Mouse (Mus musculus) brain, embryonic 14.5 days (tissue): ENCODE results near the gene Gabpb1.

ENCODE experiments used
- CTCF ChIP-seq: fragments of 200-500 bp; IDR thresholded peaks from 2 replicates; pipeline ENCODE4 v1.5.1; 2012; ENCODE audit warnings: inconsistent platforms, mild to moderate bottlenecking, moderate library complexity, borderline replicate concordance; ENCODE audit not compliant: insufficient read depth, insufficient read length; ENCODE audit errors: extremely low read depth
- POLR2A ChIP-seq: fragments of 200-500 bp; IDR thresholded peaks from 2 replicates; pipeline ENCODE4 v1.6.1; 2012; ENCODE audit warnings: mild to moderate bottlenecking, inconsistent platforms, borderline replicate concordance; ENCODE audit not compliant: poor library complexity, insufficient read depth, insufficient read length, severe bottlenecking; ENCODE audit errors: extremely low read depth

DNA sequence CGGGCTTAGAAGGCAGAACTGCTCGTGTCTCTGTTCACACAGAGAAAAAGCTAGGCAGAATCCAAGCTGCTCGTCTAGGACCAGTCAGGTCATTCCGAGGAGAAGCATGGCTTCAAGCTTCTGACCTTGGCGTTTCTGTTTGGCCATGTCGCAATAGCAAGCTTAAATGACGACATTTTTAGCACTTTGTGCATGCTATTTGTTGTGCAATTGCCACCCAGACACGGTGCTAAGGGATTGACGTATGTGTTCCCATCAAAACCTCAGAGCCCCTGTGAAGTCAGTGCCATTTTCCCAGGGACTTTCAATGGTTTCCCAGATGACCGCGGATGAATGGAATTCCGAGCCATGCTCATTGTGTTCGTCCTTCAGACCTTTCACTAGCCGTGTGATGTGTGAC, 75.6 kb downstream of the Gabpb1 start:
- TF ChIP-seq POLR2A (no peak), CTCF (no peak)
